Mouse (Mus musculus): ENCODE results near the gene Cgref1. TPM values are rescaled to one million over a fixed set of nuclear protein-coding genes. Genes with fewer than 3 reads are reported as not detected.

The Cgref1 gene
- polyA plus RNA-seq, 2 experiments, result 4.2 to 5.4 TPM

GRCm38 (mm10) chr5:30944344-30944743 is 1.0 kb downstream of the Cgref1 start:
- ATAC-seq (ENCODE audit: insufficient read depth) (no peak), DNase-seq (ENCODE audit: low read depth in 3 of 3, low spot score in 3 of 3) (no peak)
- peaks cover 5% of the 10 kb centered on the region; the same call in 1 of the 2 replicates for H3K27me3 ChIP-seq (ENCODE audit: control insufficient read depth, insufficient read depth, low read length)
- H3K4me2 ChIP-seq (ENCODE audit: low read depth), result no peak overlapping the region
- H3K9me3 ChIP-seq (ENCODE audit: control insufficient read depth, low read length), result no peaks in the 10 kb centered on the region
- no peak overlapping the region for H3K27ac ChIP-seq
- no peaks in the 10 kb centered on the region for H3K36me3 ChIP-seq (replicated peaks; ENCODE audit: control insufficient read depth, insufficient read depth, low read depth)
- 65% methylated on average over 6 of the region's 6 CpGs for WGBS (ENCODE audit: insufficient replicate concordance)
- no peak for TF ChIP-seq CTCF (IDR thresholded peaks at IDR 0.05; ENCODE audit: low read depth)
- TF ChIP-seq EP300 (IDR thresholded peaks at IDR 0.05; ENCODE audit: low read depth), result no peak
- no peak overlapping the region for H3K4me3 ChIP-seq (ENCODE audit: insufficient read depth in 1 of 2, low read depth in 2 of 2, low read length in 2 of 2)
- H3K4me1 ChIP-seq (replicated peaks; ENCODE audit: control insufficient read depth in 2 of 2, insufficient read depth in 2 of 2, low read length in 1 of 2), result peaks cover under 1 to 7% of the 10 kb centered on the region in 2 experiments; a peak in 3 of 4 replicates
- H3K9ac ChIP-seq (replicated peaks), result no peak overlapping the region

GRCm38 (mm10) chr5:30943004-30943403 is 2.4 kb downstream of the Cgref1 start:
- ATAC-seq (ENCODE audit: insufficient read depth) (no peak), DNase-seq (ENCODE audit: low read depth in 3 of 3, low spot score in 3 of 3) (no peak)

GRCm38 (mm10) chr5:30934725-30935461 is 10.5 kb downstream of the Cgref1 start:
- H3K27me3 ChIP-seq (ENCODE audit: control insufficient read depth, insufficient read depth, low read length), result no peaks in the 10 kb centered on the region
- no peak overlapping the region for H3K4me3 ChIP-seq (ENCODE audit: insufficient read depth in 1 of 2, low read depth in 2 of 2, low read length in 2 of 2)
- H3K4me2 ChIP-seq (ENCODE audit: low read depth), result no peak overlapping the region
- no peaks in the 10 kb centered on the region for H3K4me1 ChIP-seq (replicated peaks; ENCODE audit: control insufficient read depth in 2 of 2, insufficient read depth in 2 of 2, low read length in 1 of 2)
- no peak for DNase-seq (ENCODE audit: low read depth in 3 of 3, low spot score in 3 of 3)
- TF ChIP-seq EP300 (IDR thresholded peaks at IDR 0.05; ENCODE audit: low read depth), result no peak
- no peak for TF ChIP-seq CTCF (IDR thresholded peaks at IDR 0.05; ENCODE audit: low read depth)
- H3K27ac ChIP-seq, result no peak overlapping the region
- H3K36me3 ChIP-seq (replicated peaks; ENCODE audit: control insufficient read depth, insufficient read depth, low read depth), result no peaks in the 10 kb centered on the region
- WGBS (ENCODE audit: insufficient replicate concordance), result 67% methylated on average over 5 of the region's 5 CpGs
- H3K9me3 ChIP-seq (ENCODE audit: control insufficient read depth, low read length), result no peaks in the 10 kb centered on the region
- no peak overlapping the region for H3K9ac ChIP-seq (replicated peaks)
- no peak for ATAC-seq (ENCODE audit: insufficient read depth)

More at GRCm38 (mm10) chr5:30943004-30943403, 2.4 kb downstream of the Cgref1 start:
- 71% methylated on average over 2 of the region's 2 CpGs for WGBS (ENCODE audit: insufficient replicate concordance)
- Histone ChIP-seq H3K4me2 (ENCODE audit: low read depth) (no peak overlapping the region), H3K27ac (no peak overlapping the region), H3K27me3 (ENCODE audit: control insufficient read depth, insufficient read depth, low read length) (peaks cover 5% of the 10 kb centered on the region; the same call in 1 of the 2 replicates), H3K4me1 (replicated peaks; ENCODE audit: control insufficient read depth in 2 of 2, insufficient read depth in 2 of 2, low read length in 1 of 2) (no peaks in the 10 kb centered on the region), H3K9me3 (ENCODE audit: control insufficient read depth, low read length) (no peaks in the 10 kb centered on the region), H3K36me3 (replicated peaks; ENCODE audit: control insufficient read depth, insufficient read depth, low read depth) (no peaks in the 10 kb centered on the region), H3K9ac (replicated peaks) (no peak overlapping the region), H3K4me3 (ENCODE audit: insufficient read depth in 1 of 2, low read depth in 2 of 2, low read length in 2 of 2) (no peak overlapping the region)
- TF ChIP-seq EP300 (IDR thresholded peaks at IDR 0.05; ENCODE audit: low read depth) (no peak), CTCF (IDR thresholded peaks at IDR 0.05; ENCODE audit: low read depth) (peak; percentile 58)

- ATAC-seq (ENCODE audit: insufficient read depth) (no peak), DNase-seq (ENCODE audit: low read depth in 3 of 3, low spot score in 3 of 3) (no peak)
- H3K36me3 ChIP-seq (replicated peaks; ENCODE audit: control insufficient read depth, insufficient read depth, low read depth), result no peaks in the 10 kb centered on the region
- no peak overlapping the region for H3K4me3 ChIP-seq (ENCODE audit: insufficient read depth in 1 of 2, low read depth in 2 of 2, low read length in 2 of 2)
- no peak overlapping the region for H3K27ac ChIP-seq
- no peaks in the 10 kb centered on the region for H3K9me3 ChIP-seq (ENCODE audit: control insufficient read depth, low read length)
- WGBS (ENCODE audit: insufficient replicate concordance), result 56% methylated on average over 5 of the region's 5 CpGs
- H3K27me3 ChIP-seq (ENCODE audit: control insufficient read depth, insufficient read depth, low read length), result no peaks in the 10 kb centered on the region
- no peak overlapping the region for H3K4me2 ChIP-seq (ENCODE audit: low read depth)
- no peak overlapping the region for H3K9ac ChIP-seq (replicated peaks)
- TF ChIP-seq CTCF (IDR thresholded peaks at IDR 0.05; ENCODE audit: low read depth), result no peak
- no peak for TF ChIP-seq EP300 (IDR thresholded peaks at IDR 0.05; ENCODE audit: low read depth)
- no peaks in the 10 kb centered on the region for H3K4me1 ChIP-seq (replicated peaks; ENCODE audit: control insufficient read depth in 2 of 2, insufficient read depth in 2 of 2, low read length in 1 of 2)
Measured at GRCm38 (mm10) chr5:30933705-30934104, 11.7 kb downstream of the Cgref1 start.

- no peak overlapping the region for H3K27ac ChIP-seq
- no peak for TF ChIP-seq EP300 (IDR thresholded peaks at IDR 0.05; ENCODE audit: low read depth)
- TF ChIP-seq CTCF (IDR thresholded peaks at IDR 0.05; ENCODE audit: low read depth), result no peak
- H3K36me3 ChIP-seq (replicated peaks; ENCODE audit: control insufficient read depth, insufficient read depth, low read depth), result no peaks in the 10 kb centered on the region
- no peaks in the 10 kb centered on the region for H3K4me1 ChIP-seq (replicated peaks; ENCODE audit: control insufficient read depth in 2 of 2, insufficient read depth in 2 of 2, low read length in 1 of 2)
- WGBS (ENCODE audit: insufficient replicate concordance), result 70% methylated on average over 4 of the region's 4 CpGs
- H3K9me3 ChIP-seq (ENCODE audit: control insufficient read depth, low read length), result no peaks in the 10 kb centered on the region
- H3K4me2 ChIP-seq (ENCODE audit: low read depth), result no peak overlapping the region
- DNase-seq (ENCODE audit: low read depth in 3 of 3, low spot score in 3 of 3) (no peak), ATAC-seq (ENCODE audit: insufficient read depth) (no peak)
- H3K9ac ChIP-seq (replicated peaks), result no peak overlapping the region
- no peaks in the 10 kb centered on the region for H3K27me3 ChIP-seq (ENCODE audit: control insufficient read depth, insufficient read depth, low read length)
- no peak overlapping the region for H3K4me3 ChIP-seq (ENCODE audit: insufficient read depth in 1 of 2, low read depth in 2 of 2, low read length in 2 of 2)
Measured at GRCm38 (mm10) chr5:30931378-30931777, 14.0 kb downstream of the Cgref1 start.
